In the genomic region with DNA sequence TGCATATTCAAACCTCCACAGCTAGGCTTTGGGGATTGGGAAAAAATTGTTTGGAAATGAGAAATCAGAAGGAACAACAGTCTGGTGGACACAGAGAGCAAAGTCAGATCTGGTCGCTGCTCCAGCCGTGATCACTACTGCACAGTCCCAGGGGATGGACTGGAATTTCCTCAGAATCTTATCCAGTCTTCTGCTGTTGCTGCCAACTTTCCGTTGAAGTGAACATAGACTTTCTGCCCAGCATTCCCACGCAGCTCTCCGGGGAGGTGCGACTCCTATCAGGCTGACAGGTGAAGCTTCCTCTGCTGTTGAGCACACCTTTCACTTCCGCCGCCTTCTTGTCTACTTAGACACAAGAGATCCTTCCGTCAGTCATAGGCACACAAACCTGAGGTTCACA, we compare ENCODE assay signal across 16 mouse cellular contexts.
DNase-seq lines count a peak whose midpoint lies in the region; ATAC-seq and TF ChIP-seq lines count a peak whose summit lies in the region.
"Had no signal": no experiment of that assay in that cellular context is flagged by ENCODE, and none has a peak within 500 bp of the region (broad histone marks: within the 10 kb centered on the region; RNA-seq: fewer than 3 reads in every experiment).

No protein-coding gene starts in this region.

- TF ChIP-seq EP300 in stomach, postnatal 0 days (optimal IDR thresholded peaks at IDR 0.05) = no peak

- no peak overlapping the region for H3K9ac ChIP-seq in kidney, embryonic 16.5 days (replicated peaks; ENCODE audit: low read length)
- no peak overlapping the region for H3K9ac ChIP-seq in heart, embryonic 13.5 days
- H3K9ac ChIP-seq in stomach, postnatal 0 days (ENCODE audit: low read length) = no peak overlapping the region
- H3K9ac ChIP-seq: forebrain, embryonic 13.5 days; liver, embryonic 13.5 days had no signal

- 66% methylated on average over 9 of the region's 9 CpGs for WGBS in kidney, adult 2 months
- 80% methylated on average over 9 of the region's 9 CpGs for WGBS in kidney, embryonic 16.5 days
- WGBS in heart, embryonic 13.5 days = 46% methylated on average over 9 of the region's 9 CpGs
- WGBS in stomach, postnatal 0 days = 82% methylated on average over 9 of the region's 9 CpGs

- no peak overlapping the region for H3K4me2 ChIP-seq in kidney, embryonic 16.5 days (replicated peaks; ENCODE audit: low read depth, low read length)
- H3K4me2 ChIP-seq in heart, embryonic 13.5 days = no peak overlapping the region
- H3K4me2 ChIP-seq in stomach, postnatal 0 days (replicated peaks; ENCODE audit: low read depth) = no peak overlapping the region
- H3K4me2 ChIP-seq: forebrain, embryonic 13.5 days; liver, embryonic 13.5 days; midbrain, embryonic 11.5 days had no signal

- no peaks in the 10 kb centered on the region for H3K27me3 ChIP-seq in kidney, adult 2 months (replicated peaks; ENCODE audit: control insufficient read depth, insufficient read depth, low read length)
- 0 out of 2 replicates have a peak, but pooled peaks cover 3% of the 10 kb centered on the region for H3K27me3 ChIP-seq in kidney, embryonic 16.5 days (ENCODE audit: insufficient read depth, low read length)
- no peaks in the 10 kb centered on the region; the same call in 1 of the 2 replicates for H3K27me3 ChIP-seq in heart, embryonic 13.5 days (replicated peaks)
- no peaks in the 10 kb centered on the region for H3K27me3 ChIP-seq in stomach, postnatal 0 days (ENCODE audit: control insufficient read depth, insufficient read depth, low read length)
- H3K27me3 ChIP-seq: forebrain, embryonic 13.5 days; liver, embryonic 13.5 days had no signal

- H3K27ac ChIP-seq in kidney, adult 2 months (ENCODE audit: insufficient read depth, low read depth, low read length) = no peak overlapping the region
- no peak overlapping the region for H3K27ac ChIP-seq in kidney, embryonic 16.5 days (ENCODE audit: low read length)
- H3K27ac ChIP-seq in heart, embryonic 13.5 days (replicated peaks) = peak overlapping the region; percentile 40
- no peak overlapping the region for H3K27ac ChIP-seq in stomach, postnatal 0 days (replicated peaks)
- H3K27ac ChIP-seq: forebrain, embryonic 13.5 days; hindbrain, postnatal 0 days; liver, embryonic 13.5 days had no signal

- peaks cover 5% of the 10 kb centered on the region; the same call in 1 of the 2 replicates for H3K9me3 ChIP-seq in kidney, embryonic 16.5 days (ENCODE audit: low read length)
- H3K9me3 ChIP-seq in heart, embryonic 13.5 days = no peaks in the 10 kb centered on the region
- H3K9me3 ChIP-seq in stomach, postnatal 0 days (ENCODE audit: control insufficient read depth, low read length) = 0 out of 2 replicates have a peak, but pooled peaks cover 3% of the 10 kb centered on the region

- no peak for ATAC-seq in kidney, embryonic 16.5 days (ENCODE audit: low FRiP score, low TSS enrichment)
- no peak for ATAC-seq in heart, embryonic 13.5 days (ENCODE audit: extremely low read depth, insufficient number of reproducible peaks, low FRiP score, low TSS enrichment)
- ATAC-seq in stomach, postnatal 0 days (ENCODE audit: low FRiP score, low TSS enrichment) = no peak
- ATAC-seq: CD4-positive, CD25-positive, alpha-beta regulatory T cell, adult 4 months; forebrain, embryonic 13.5 days; hindbrain, postnatal 0 days had no signal

- TF ChIP-seq POLR2A in kidney, adult 2 months (IDR thresholded peaks at IDR 0.05; ENCODE audit: low read depth, low read length) = no peak

- no peaks in the 10 kb centered on the region for H3K36me3 ChIP-seq in kidney, adult 2 months (ENCODE audit: control insufficient read depth, insufficient read depth, low read length)
- no peaks in the 10 kb centered on the region for H3K36me3 ChIP-seq in kidney, embryonic 16.5 days (ENCODE audit: insufficient read depth, low read length)
- no peaks in the 10 kb centered on the region for H3K36me3 ChIP-seq in heart, embryonic 13.5 days
- H3K36me3 ChIP-seq in stomach, postnatal 0 days (ENCODE audit: control insufficient read depth, insufficient read depth, low read length) = no peaks in the 10 kb centered on the region
- H3K36me3 ChIP-seq: liver, embryonic 13.5 days had no signal

- H3K4me1 ChIP-seq in kidney, adult 2 months (ENCODE audit: control insufficient read depth, insufficient read depth, low read length) = no peaks in the 10 kb centered on the region
- no peaks in the 10 kb centered on the region for H3K4me1 ChIP-seq in kidney, embryonic 16.5 days (ENCODE audit: insufficient read depth, low read length)
- peaks cover 15% of the 10 kb centered on the region; the same call in 1 of the 2 replicates for H3K4me1 ChIP-seq in heart, embryonic 13.5 days
- H3K4me1 ChIP-seq in stomach, postnatal 0 days (replicated peaks; ENCODE audit: control insufficient read depth, insufficient read depth) = no peaks in the 10 kb centered on the region

- peak; percentile 49 for DNase-seq in kidney, adult 2 months
- DNase-seq in lung, postnatal 14 days = peak; percentile 21
- DNase-seq in lung, postnatal 25 days (ENCODE audit: low spot score) = no peak
- DNase-seq in skeletal muscle tissue, adult 2 months (ENCODE audit: low read depth, low spot score) = peak; percentile 69
- no peak for DNase-seq in cerebellum, postnatal 25 days
- no peak for DNase-seq in stomach, postnatal 0 days (ENCODE audit: low spot score)
- DNase-seq: liver, embryonic 13.5 days; lung, postnatal 10 days; right cerebral cortex, postnatal 25 days; thymus, adult 2 months had no signal

- no peak overlapping the region for H3K4me3 ChIP-seq in kidney, adult 2 months (ENCODE audit: insufficient read depth, low read depth, low read length)
- H3K4me3 ChIP-seq in kidney, embryonic 16.5 days (ENCODE audit: low read length) = no peak overlapping the region
- no peak overlapping the region for H3K4me3 ChIP-seq in heart, embryonic 13.5 days
- H3K4me3 ChIP-seq in stomach, postnatal 0 days (ENCODE audit: low read depth, low read length) = no peak overlapping the region
- H3K4me3 ChIP-seq: forebrain, embryonic 13.5 days; liver, embryonic 13.5 days had no signal

- no peak for TF ChIP-seq CTCF in kidney, adult 2 months (conservative IDR thresholded peaks at IDR 0.05; ENCODE audit: insufficient read depth, insufficient read length, low read depth, low read length)
- TF ChIP-seq CTCF in stomach, postnatal 0 days (IDR thresholded peaks at IDR 0.05; ENCODE audit: low read depth) = no peak

Comparison
In these comparisons a context has a peak if more than half of its experiments do, and no peak if none do; other contexts are left out.
1. DNase-seq: peak in kidney, adult 2 months (single experiment), lung, postnatal 14 days (single experiment) and skeletal muscle tissue, adult 2 months (single experiment); none in lung, postnatal 25 days (single experiment), cerebellum, postnatal 25 days (0 of 2) and stomach, postnatal 0 days (single experiment).